Mouse (Mus musculus) neural tube, embryonic 13.5 days (tissue): ENCODE measurements around the gene Gga3. TPM values are rescaled to one million over a fixed set of nuclear protein-coding genes. Genes with fewer than 3 reads are reported as not detected.

Experiments
- ATAC-seq: fragments of 200-750 bp; cut with Nextera tagmentation; 2 replicates; pipeline ENCODE4 v1.8.0; 2017; ENCODE audit warnings: low read depth, mild to moderate bottlenecking, moderate TSS enrichment, moderate library complexity
- H3K27ac ChIP-seq: fragments of 300-500 bp; sonication (generic); replicated peaks from 2 replicates; pipeline ENCODE4 v1.5.1; 2015; ENCODE audit warnings: moderate library complexity, mild to moderate bottlenecking, inconsistent platforms
- H3K27me3 ChIP-seq: fragments of 300-500 bp; sonication (generic); 2 replicates; pipeline ENCODE4 v1.6.1; 2015; ENCODE audit warnings: mild to moderate bottlenecking, inconsistent platforms
- H3K36me3 ChIP-seq: fragments of 300-500 bp; sonication (generic); 2 replicates; pipeline ENCODE4 v1.6.1; 2015; ENCODE audit warnings: mild to moderate bottlenecking, inconsistent platforms
- H3K4me1 ChIP-seq: fragments of 300-500 bp; sonication (generic); replicated peaks from 2 replicates; pipeline ENCODE4 v1.6.1; 2015; ENCODE audit warnings: inconsistent platforms
- H3K4me2 ChIP-seq: fragments of 300-500 bp; sonication (generic); 2 replicates; pipeline ENCODE4 v1.6.1; 2015; ENCODE audit warnings: inconsistent platforms, mild to moderate bottlenecking, moderate library complexity
- H3K4me3 ChIP-seq: fragments of 300-500 bp; sonication (generic); 2 replicates; pipeline ENCODE4 v1.5.1; 2015; ENCODE audit warnings: mild to moderate bottlenecking, inconsistent platforms
- H3K9ac ChIP-seq: fragments of 300-500 bp; sonication (generic); 2 replicates; pipeline ENCODE4 v1.6.1; 2015; ENCODE audit warnings: moderate library complexity, mild to moderate bottlenecking, inconsistent platforms
- H3K9me3 ChIP-seq: fragments of 300-500 bp; sonication (generic); 2 replicates; pipeline ENCODE4 v1.6.1; 2016; ENCODE audit warnings: inconsistent platforms
- WGBS: fragments of 180-500 bp; shearing (Covaris S2); methylation state at CpG from one replicate; pipeline ENCODE4 v1.1.7; 2015; 5-methylcytosine and 5-hydroxymethylcytosine counted together
- polyA plus RNA-seq: library from polyadenylated mRNA; unstranded; fragments of >200 nt; fragmentation: Nextera tagmentation; extraction: Ambion mirVana; gene quantifications from 2 replicates; pipeline ENCODE4 v1.2.1, GENCODE M21; 2015

Gene Gga3
- polyA plus RNA-seq, 1 experiment from 2014 or later = 36.4 TPM

- Histone ChIP-seq H3K9ac (peak within 1 kb of the TSS; percentile 94), H3K4me2 (peak within 1 kb of the TSS; percentile 73), H3K4me3 (peak within 1 kb of the TSS; percentile 91), H3K27me3 (no peaks in the 10 kb centered on the region), H3K4me1 (peaks cover 21% of the 10 kb centered on the region), H3K27ac (peak within 1 kb of the TSS; percentile 99), H3K36me3 (peaks cover 31% of the 10 kb centered on the region), H3K9me3 (no peaks in the 10 kb centered on the region)
- ATAC-seq = peak; percentile 91
- WGBS = under 1% methylated on average over 55 of the region's 70 CpGs
Measured at GRCm38 (mm10) chr11:115536038-115536681, 67.7 kb downstream of the Gga3 start, which contains the start of gene Sumo2. Gene Sumo2 (minus strand): TSS chr11:115536276.

- Histone ChIP-seq H3K4me1 (peaks cover 21% of the 10 kb centered on the region), H3K4me2 (peak overlapping the region; percentile 73), H3K9ac (peak overlapping the region; percentile 94), H3K4me3 (peak overlapping the region; percentile 91), H3K9me3 (no peaks in the 10 kb centered on the region), H3K27me3 (no peaks in the 10 kb centered on the region), H3K36me3 (peaks cover 33% of the 10 kb centered on the region), H3K27ac (peak overlapping the region; percentile 99)
- peak; percentile 80 for ATAC-seq
- WGBS = under 1% methylated on average over 73 of the region's 84 CpGs
Measured at GRCm38 (mm10) chr11:115535401-115536037, 68.3 kb downstream of the Gga3 start.

- peak overlapping the region; percentile 91 for H3K4me3 ChIP-seq
- H3K9me3 ChIP-seq = no peaks in the 10 kb centered on the region
- H3K27me3 ChIP-seq = no peaks in the 10 kb centered on the region
- peak overlapping the region; percentile 99 for H3K27ac ChIP-seq
- no peak for ATAC-seq
- peak overlapping the region; percentile 94 for H3K9ac ChIP-seq
- peaks cover 21% of the 10 kb centered on the region for H3K4me1 ChIP-seq
- H3K36me3 ChIP-seq = peaks cover 39% of the 10 kb centered on the region
- 9% methylated on average over 11 of the region's 11 CpGs for WGBS
- peak overlapping the region; percentile 73 for H3K4me2 ChIP-seq
Measured at GRCm38 (mm10) chr11:115534759-115535371, 69.0 kb downstream of the Gga3 start.

Other genes starting within 250 kb of the Gga3 start
- 41.5 and 44.6 TPM in 2 replicates for gene Hid1, start 236.3 kb downstream of the Gga3 start, polyA plus RNA-seq
- gene Cdr2l, start 222.1 kb downstream of the Gga3 start, polyA plus RNA-seq = 23.7 and 24.1 TPM in 2 replicates
- gene Mrpl58, start 200.3 kb downstream of the Gga3 start, polyA plus RNA-seq = 182 and 203 TPM in 2 replicates
- 920 and 1,025 TPM in 2 replicates for gene Atp5h, start 184.1 kb downstream of the Gga3 start, polyA plus RNA-seq
- 22.9 and 23.5 TPM in 2 replicates for gene Kctd2, start 183.9 kb downstream of the Gga3 start, polyA plus RNA-seq
- gene Trim80, start 163.5 kb downstream of the Gga3 start, polyA plus RNA-seq = not detected in 2 replicates
- gene Slc16a5, start 141.6 kb downstream of the Gga3 start, polyA plus RNA-seq = 0.20 TPM in 1 of 2 replicates, not detected in the other
- 13.1 and 14.4 TPM in 2 replicates for gene Armc7, start 128.4 kb downstream of the Gga3 start, polyA plus RNA-seq
- 95.6 and 96.7 TPM in 2 replicates for gene Nt5c, start 112.2 kb downstream of the Gga3 start, polyA plus RNA-seq
- gene Jpt1, start 89.7 kb downstream of the Gga3 start, polyA plus RNA-seq = 1,262 and 1,276 TPM in 2 replicates
- 1,158 and 1,175 TPM in 2 replicates for gene Sumo2, start 67.8 kb downstream of the Gga3 start, polyA plus RNA-seq
- gene Nup85, start 39.6 kb downstream of the Gga3 start, polyA plus RNA-seq = 99.8 and 119 TPM in 2 replicates
- 73.9 and 91.8 TPM in 2 replicates for gene Mrps7, start 126 bp downstream of the Gga3 start, polyA plus RNA-seq
- gene Mif4gd, start 8.9 kb upstream of the Gga3 start, polyA plus RNA-seq = 12.0 and 12.5 TPM in 2 replicates
- 33.0 and 37.5 TPM in 2 replicates for gene Slc25a19, start 24.2 kb upstream of the Gga3 start, polyA plus RNA-seq
- 189 and 191 TPM in 2 replicates for gene Grb2, start 104.5 kb upstream of the Gga3 start, polyA plus RNA-seq
- gene Tmem94, start 161.4 kb upstream of the Gga3 start, polyA plus RNA-seq = 25.4 and 25.8 TPM in 2 replicates
- 13.8 and 15.2 TPM in 2 replicates for gene Caskin2, start 209.6 kb upstream of the Gga3 start, polyA plus RNA-seq
- 22.7 and 23.4 TPM in 2 replicates for gene Tsen54, start 210.7 kb upstream of the Gga3 start, polyA plus RNA-seq
- gene Llgl2, start 220.0 kb upstream of the Gga3 start, polyA plus RNA-seq = 1.4 and 1.8 TPM in 2 replicates